Mouse (Mus musculus) hindbrain, embryonic 10.5 days (tissue): ENCODE results near the gene Gfpt1. TPM values are rescaled to one million over a fixed set of nuclear protein-coding genes. Genes with fewer than 3 reads are reported as not detected.

Source experiments
- DNase-seq: peaks from one replicate; pipeline ENCODE4 v3.0.0-alpha.2; 2017; ENCODE audit warnings: low spot score
- H3K27ac ChIP-seq: fragments of 300-500 bp; sonication (generic); 2 replicates; pipeline ENCODE4 v1.5.1; 2016; ENCODE audit warnings: mild to moderate bottlenecking, moderate library complexity
- H3K27me3 ChIP-seq: fragments of 300-500 bp; sonication (generic); 2 replicates; pipeline ENCODE4 v1.6.1; 2016; ENCODE audit warnings: mild to moderate bottlenecking; ENCODE audit not compliant: poor library complexity, insufficient read depth, severe bottlenecking
- H3K36me3 ChIP-seq: fragments of 300-500 bp; sonication (generic); 2 replicates; pipeline ENCODE4 v1.6.1; 2016; ENCODE audit warnings: mild to moderate bottlenecking, moderate library complexity
- H3K4me1 ChIP-seq: fragments of 300-500 bp; sonication (generic); replicated peaks from 2 replicates; pipeline ENCODE4 v1.6.1; 2016; ENCODE audit warnings: mild to moderate bottlenecking
- H3K4me3 ChIP-seq: fragments of 300-500 bp; sonication (generic); 2 replicates; pipeline ENCODE4 v1.5.1; 2016; ENCODE audit warnings: mild to moderate bottlenecking, moderate library complexity
- H3K9me3 ChIP-seq: fragments of 300-500 bp; sonication (generic); 2 replicates; pipeline ENCODE4 v1.6.1; 2016; ENCODE audit warnings: mild to moderate bottlenecking, moderate library complexity
- WGBS: fragments of 180-500 bp; shearing (Covaris S2); methylation state at CpG from one replicate; pipeline ENCODE4 v1.1.7; 2016; 5-methylcytosine and 5-hydroxymethylcytosine counted together
- polyA plus RNA-seq: library from polyadenylated mRNA; unstranded; fragments of >200 nt; fragmentation: Nextera tagmentation; extraction: Ambion mirVana; gene quantifications from 2 replicates; pipeline ENCODE4 v1.2.1, GENCODE M21; 2016

Gene Gfpt1
- 11.4 and 15.0 TPM in 2 replicates for polyA plus RNA-seq

DNA sequence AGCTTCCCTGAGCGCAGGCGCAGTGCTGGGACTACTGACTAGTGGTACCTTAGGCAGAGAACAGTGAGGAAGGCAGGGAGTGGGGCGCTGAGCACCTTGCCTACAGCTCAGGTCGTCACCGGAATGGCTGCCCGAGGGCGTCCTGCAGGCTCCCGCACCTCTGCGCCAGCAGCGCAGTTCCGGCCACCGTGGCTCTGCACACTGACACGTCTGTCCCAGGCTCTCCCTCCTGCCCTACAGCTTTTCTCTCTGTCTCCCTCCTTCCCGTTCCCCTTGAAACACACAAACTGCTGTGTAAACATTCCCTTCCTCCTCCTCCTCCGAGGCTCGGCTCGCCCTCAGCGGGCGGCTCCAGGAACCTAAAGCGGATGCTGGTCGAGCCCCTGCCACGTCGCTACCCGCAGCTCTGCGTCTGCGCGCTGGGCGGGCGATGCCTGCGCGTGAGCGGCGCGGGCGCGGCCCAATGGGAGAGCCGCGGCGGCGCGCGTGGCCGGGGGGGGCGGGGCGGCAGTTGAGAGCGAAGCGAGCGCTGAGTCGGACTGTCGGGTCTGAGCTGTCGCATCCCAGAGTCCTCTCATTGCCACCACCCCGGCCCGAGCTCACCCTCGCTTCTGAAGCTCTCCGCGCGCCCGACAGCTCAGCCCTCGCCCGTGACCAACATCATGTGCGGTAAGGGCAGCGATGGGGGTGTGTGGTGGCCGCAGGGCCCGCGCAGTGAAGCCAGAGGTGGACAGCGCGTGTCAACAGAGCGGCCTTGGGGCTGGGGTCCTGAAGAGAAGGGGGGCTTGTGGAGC, at the start of gene Gfpt1:
TSS of gene Gfpt1 (plus strand) at position 510 of the 794 bp plus-strand sequence.
- WGBS: under 1% methylated on average over 68 of the region's 68 CpGs
- Histone ChIP-seq H3K27me3 (no peaks in the 10 kb centered on the region), H3K4me3 (peak within 1 kb of the TSS; percentile 95), H3K4me1 (peaks cover 19% of the 10 kb centered on the region), H3K36me3 (0 out of 2 replicates have a peak, but pooled peaks cover 4% of the 10 kb centered on the region), H3K9me3 (no peaks in the 10 kb centered on the region), H3K27ac (peak within 1 kb of the TSS; percentile 95)
- peak; percentile 92 for DNase-seq

DNA sequence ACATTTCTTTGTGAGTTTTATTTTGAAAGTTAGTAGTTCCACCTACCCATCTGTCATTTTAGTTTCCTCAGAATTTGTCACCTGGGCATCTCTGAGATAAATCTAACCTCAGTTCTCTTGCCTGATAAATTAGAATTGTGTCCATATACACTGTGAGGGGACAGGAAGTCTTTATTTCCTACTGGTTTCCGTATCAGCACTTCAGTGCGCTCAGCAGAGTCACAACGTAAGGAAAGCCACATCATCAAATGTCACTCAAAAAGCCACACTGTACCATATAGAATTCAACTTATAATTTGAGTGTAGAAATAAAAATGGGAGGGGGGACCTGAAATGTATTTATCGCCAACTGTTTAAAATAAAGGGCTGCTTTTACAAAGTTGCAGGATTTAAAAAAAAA, 48.4 kb upstream of the Gfpt1 start:
- H3K36me3 ChIP-seq: peaks cover 40% of the 10 kb centered on the region
- H3K27ac ChIP-seq: no peak overlapping the region
- no peak overlapping the region for H3K4me3 ChIP-seq
- DNase-seq: no peak
- H3K4me1 ChIP-seq: no peaks in the 10 kb centered on the region
- WGBS: 94% methylated on average over 4 of the region's 4 CpGs
- H3K27me3 ChIP-seq: no peaks in the 10 kb centered on the region
- H3K9me3 ChIP-seq: no peaks in the 10 kb centered on the region

DNA sequence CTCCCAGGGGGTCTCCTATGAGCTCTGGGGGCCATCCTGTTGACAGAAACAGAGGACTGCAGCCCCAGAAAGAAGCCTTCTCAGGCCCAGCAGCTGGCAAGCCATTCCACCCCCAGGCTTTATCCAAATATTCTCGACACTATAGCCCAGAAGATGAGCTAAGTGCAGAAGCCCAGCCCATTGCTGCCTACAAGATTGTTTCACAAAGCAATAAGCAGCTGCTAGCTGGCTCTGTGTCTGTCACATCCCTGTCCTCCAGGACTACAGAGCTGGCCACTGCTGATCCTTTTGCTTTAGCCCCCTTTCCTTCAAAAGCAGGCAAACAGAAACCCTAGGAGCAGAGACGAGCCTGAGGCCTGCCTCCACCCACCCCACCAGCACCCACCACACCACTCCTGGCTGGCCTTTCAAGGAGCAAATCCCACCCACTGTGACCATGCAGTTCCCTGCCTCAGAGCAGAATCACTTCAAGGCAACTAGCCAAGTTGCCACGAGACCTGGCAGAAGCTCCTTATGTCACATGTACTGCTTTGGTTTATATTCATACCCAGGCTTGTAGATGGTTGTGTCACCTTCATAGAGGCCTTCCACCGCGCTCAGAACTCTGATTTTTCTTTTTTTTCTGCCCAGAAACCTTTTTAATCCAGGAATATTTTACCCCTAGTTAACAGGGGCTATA, 45.9 kb upstream of the Gfpt1 start:
- H3K27ac ChIP-seq: no peak overlapping the region
- no peaks in the 10 kb centered on the region for H3K27me3 ChIP-seq
- DNase-seq: no peak
- no peaks in the 10 kb centered on the region for H3K9me3 ChIP-seq
- H3K4me1 ChIP-seq: no peaks in the 10 kb centered on the region
- WGBS: 79% methylated on average over 5 of the region's 5 CpGs
- peaks cover 35% of the 10 kb centered on the region for H3K36me3 ChIP-seq
- no peak overlapping the region for H3K4me3 ChIP-seq

GRCm38 (mm10) chr6:86997360-86997759, 45.3 kb upstream of the Gfpt1 start:
- no peak for DNase-seq
- H3K4me1 ChIP-seq: no peaks in the 10 kb centered on the region
- no peak overlapping the region for H3K4me3 ChIP-seq
- no peak overlapping the region for H3K27ac ChIP-seq
- H3K27me3 ChIP-seq: no peaks in the 10 kb centered on the region
- H3K9me3 ChIP-seq: no peaks in the 10 kb centered on the region
- peaks cover 35% of the 10 kb centered on the region for H3K36me3 ChIP-seq
- 97% methylated on average over 6 of the region's 6 CpGs for WGBS

DNA sequence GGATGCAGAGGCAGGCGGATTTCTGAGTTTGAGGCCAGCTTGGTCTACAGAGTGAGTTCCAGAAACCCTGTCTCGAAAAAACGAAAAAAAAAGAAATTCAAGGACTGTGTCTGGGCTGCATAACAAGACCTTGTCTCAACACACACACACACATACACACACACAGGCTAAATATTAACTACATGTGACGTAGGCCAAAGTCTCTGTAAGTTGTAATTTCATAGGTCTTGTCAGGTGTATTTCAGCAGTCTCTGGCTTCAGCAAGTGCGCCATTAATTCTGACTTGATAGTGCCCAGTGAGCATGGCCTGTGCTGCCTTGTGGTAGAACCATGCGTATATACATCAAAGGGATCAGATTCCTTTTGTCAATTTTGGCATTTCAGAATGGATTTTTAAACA, 40.7 kb upstream of the Gfpt1 start:
- Histone ChIP-seq H3K36me3 (peaks cover 16% of the 10 kb centered on the region), H3K27ac (no peak overlapping the region), H3K27me3 (no peaks in the 10 kb centered on the region), H3K9me3 (no peaks in the 10 kb centered on the region), H3K4me1 (no peaks in the 10 kb centered on the region), H3K4me3 (no peak overlapping the region)
- WGBS: 89% methylated on average over 6 of the region's 6 CpGs
- no peak for DNase-seq

- Histone ChIP-seq H3K9me3 (no peaks in the 10 kb centered on the region), H3K4me3 (no peak overlapping the region), H3K27ac (no peak overlapping the region), H3K4me1 (no peaks in the 10 kb centered on the region), H3K27me3 (no peaks in the 10 kb centered on the region), H3K36me3 (peaks cover 10% of the 10 kb centered on the region)
- 52% methylated on average over 8 of the region's 8 CpGs for WGBS
- peak; percentile 76 for DNase-seq
These were observed 40.1 kb upstream of the Gfpt1 start for GRCm38 (mm10) chr6:87002521-87003055.

- H3K36me3 ChIP-seq: no peaks in the 10 kb centered on the region
- H3K9me3 ChIP-seq: no peaks in the 10 kb centered on the region
- WGBS: 80% methylated on average over 2 of the region's 2 CpGs
- peaks cover 2% of the 10 kb centered on the region; the same call in 1 of the 2 replicates for H3K4me1 ChIP-seq
- no peak overlapping the region for H3K4me3 ChIP-seq
- DNase-seq: no peak
- no peaks in the 10 kb centered on the region for H3K27me3 ChIP-seq
- no peak overlapping the region for H3K27ac ChIP-seq
These were observed 38.5 kb upstream of the Gfpt1 start for GRCm38 (mm10) chr6:87004099-87004498.

- H3K27ac ChIP-seq: no peak overlapping the region
- no peaks in the 10 kb centered on the region for H3K36me3 ChIP-seq
- no peaks in the 10 kb centered on the region for H3K9me3 ChIP-seq
- H3K4me1 ChIP-seq: peaks cover 11% of the 10 kb centered on the region
- no peaks in the 10 kb centered on the region for H3K27me3 ChIP-seq
- DNase-seq: no peak
- H3K4me3 ChIP-seq: no peak overlapping the region
These were observed 37.1 kb upstream of the Gfpt1 start for GRCm38 (mm10) chr6:87005577-87005976.

DNA sequence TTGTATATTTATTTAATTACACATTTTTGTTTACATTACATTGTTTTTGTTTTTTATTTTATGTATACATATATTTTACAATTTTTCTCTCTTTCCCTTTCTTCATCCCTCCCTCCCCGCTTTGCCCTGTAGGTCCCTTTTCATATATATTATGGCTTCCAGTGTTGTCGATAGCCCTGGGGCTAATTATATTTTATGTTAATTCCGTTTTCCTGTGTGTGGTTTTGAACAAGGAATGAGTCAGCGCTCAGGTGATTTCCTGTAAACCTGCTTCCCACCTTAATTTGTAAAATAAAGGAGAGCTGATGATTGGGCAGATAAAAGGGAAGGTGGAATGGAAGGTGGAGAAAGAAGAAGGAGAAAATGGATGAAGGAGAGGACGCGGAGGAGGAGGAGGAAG, 33.8 kb upstream of the Gfpt1 start, which contains the start of gene Nfu1:
TSS of gene Nfu1 (plus strand) at position 350 of the 400 bp plus-strand sequence.
- peak within 1 kb of the TSS; percentile 97 for H3K4me3 ChIP-seq
- DNase-seq: no peak
- peaks cover 10% of the 10 kb centered on the region for H3K36me3 ChIP-seq
- H3K27me3 ChIP-seq: no peaks in the 10 kb centered on the region
- no peaks in the 10 kb centered on the region for H3K9me3 ChIP-seq
- H3K4me1 ChIP-seq: peaks cover 17% of the 10 kb centered on the region
- peak within 1 kb of the TSS; percentile 97 for H3K27ac ChIP-seq
- 77% methylated on average over 6 of the region's 6 CpGs for WGBS

- under 1% methylated on average over 36 of the region's 36 CpGs for WGBS
- Histone ChIP-seq H3K4me3 (peak overlapping the region; percentile 97), H3K27me3 (no peaks in the 10 kb centered on the region), H3K4me1 (peaks cover 17% of the 10 kb centered on the region), H3K27ac (peak overlapping the region; percentile 97), H3K36me3 (peaks cover 17% of the 10 kb centered on the region), H3K9me3 (no peaks in the 10 kb centered on the region)
- peak; percentile 93 for DNase-seq
These were observed 32.8 kb upstream of the Gfpt1 start for GRCm38 (mm10) chr6:87009692-87010328.

GRCm38 (mm10) chr6:87016916-87017315, 25.7 kb upstream of the Gfpt1 start:
- H3K27me3 ChIP-seq: no peaks in the 10 kb centered on the region
- peaks cover 7% of the 10 kb centered on the region for H3K9me3 ChIP-seq
- H3K4me1 ChIP-seq: no peaks in the 10 kb centered on the region
- no peak overlapping the region for H3K27ac ChIP-seq
- no peak overlapping the region for H3K4me3 ChIP-seq
- WGBS: 59% methylated on average over 4 of the region's 4 CpGs
- DNase-seq: peak; percentile 23
- H3K36me3 ChIP-seq: peaks cover 69% of the 10 kb centered on the region

DNA sequence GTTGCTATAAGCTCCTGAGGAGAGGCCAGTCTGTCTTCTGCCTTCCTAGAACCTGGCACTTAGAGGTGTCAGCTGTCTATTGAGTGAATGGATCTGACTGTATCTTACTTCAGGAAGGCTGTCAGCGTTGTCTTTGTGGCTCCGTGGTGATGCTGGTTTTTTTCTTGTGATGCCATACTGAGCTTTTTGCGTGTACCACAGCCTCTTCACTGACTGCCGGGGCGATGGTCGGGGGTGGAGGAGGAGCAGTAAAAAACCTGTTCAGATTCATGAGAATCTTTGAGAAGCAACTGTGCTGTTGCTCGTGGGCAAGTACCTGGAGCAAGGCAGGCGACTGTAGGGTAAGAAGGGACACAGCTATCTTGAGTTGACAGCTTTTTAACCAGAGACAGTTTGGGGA, 23.8 kb upstream of the Gfpt1 start:
- no peak overlapping the region for H3K4me3 ChIP-seq
- H3K27ac ChIP-seq: no peak overlapping the region
- H3K4me1 ChIP-seq: no peaks in the 10 kb centered on the region
- WGBS: 93% methylated on average over 8 of the region's 8 CpGs
- H3K36me3 ChIP-seq: peaks cover 77% of the 10 kb centered on the region
- H3K27me3 ChIP-seq: no peaks in the 10 kb centered on the region
- no peak for DNase-seq
- H3K9me3 ChIP-seq: peaks cover 7% of the 10 kb centered on the region
